Mouse (Mus musculus): ENCODE data around the gene Gm49405. TPM values are rescaled to one million over a fixed set of nuclear protein-coding genes. Genes with fewer than 3 reads are reported as not detected.
"Not testable (repeated sequence)": the region's sequence is repeated elsewhere in the genome, so short reads cannot be mapped to it uniquely, and the experiment has no call there.

Gene Gm49405
- total and polyA plus RNA-seq, 3 experiments, result 3.6 to 5.7 TPM; not detected in 1

- Histone ChIP-seq H3K27ac (ENCODE audit: control insufficient read depth, low read depth, low read length) (peak within 1 kb of the TSS; percentile 46), H3K9me3 (replicated peaks; ENCODE audit: insufficient read depth, low read length) (no peaks in the 10 kb centered on the region), H3K4me1 (ENCODE audit: control insufficient read depth in 1 of 2, insufficient read depth in 2 of 2, low read length in 2 of 2) (peaks cover 0 to 8% of the 10 kb centered on the region in 2 experiments; a peak in 2 of 4 replicates), H3K4me3 (ENCODE audit: control insufficient read depth in 1 of 2, insufficient read depth in 1 of 2, low read depth in 2 of 2, low read length in 2 of 2) (peak within 1 kb of the TSS; percentile 77 to 94), H3K9ac (ENCODE audit: control insufficient read depth, low read depth, low read length, poor library complexity, severe bottlenecking) (peak within 1 kb of the TSS; percentile 84), H3K79me2 (ENCODE audit: control insufficient read depth, insufficient read depth, low read length, poor library complexity) (peaks cover 4% of the 10 kb centered on the region), H3K27me3 (ENCODE audit: control insufficient read depth in 1 of 2, insufficient read depth in 2 of 2, low read length in 2 of 2) (no peaks in the 10 kb centered on the region), H3K36me3 (ENCODE audit: control insufficient read depth in 1 of 2, insufficient read depth in 2 of 2, low read length in 2 of 2) (peaks cover 0 to 5% of the 10 kb centered on the region in 2 experiments; a peak in 2 of 4 replicates)
- peak; percentile 93 for DNase-seq (ENCODE audit: low read depth, low spot score)
- no peak for TF ChIP-seq CHD1 (IDR thresholded peaks at IDR 0.05; ENCODE audit: low read depth, low read length)
- peak; percentile 51 for TF ChIP-seq TCF12 (IDR thresholded peaks at IDR 0.05; ENCODE audit: low read depth, low read length)
- no peak for TF ChIP-seq JUND (IDR thresholded peaks at IDR 0.05; ENCODE audit: low read depth, low read length)
- TF ChIP-seq UBTF (IDR thresholded peaks at IDR 0.05; ENCODE audit: borderline replicate concordance, insufficient read depth, low read depth, low read length), result 0 out of 2 replicates have a peak, but pooled peaks have one; percentile 47
- peak; percentile 95 for TF ChIP-seq NELFE (IDR thresholded peaks at IDR 0.05; ENCODE audit: low read depth, low read length)
- peak; percentile 86 for TF ChIP-seq MAFK (IDR thresholded peaks at IDR 0.05; ENCODE audit: borderline replicate concordance, low read depth, low read length)
- TF ChIP-seq HCFC1 (IDR thresholded peaks at IDR 0.05; ENCODE audit: low read depth, low read length), result peak; percentile 76
- TF ChIP-seq TBP (IDR thresholded peaks at IDR 0.05; ENCODE audit: low read depth, low read length), result peak; percentile 97
- no peak for TF ChIP-seq TAL1 (IDR thresholded peaks at IDR 0.05; ENCODE audit: low read length)
- TF ChIP-seq MXI1 (IDR thresholded peaks at IDR 0.05; ENCODE audit: low read depth, low read length), result peak; percentile 87
- peak; percentile 73 for TF ChIP-seq SIN3A (IDR thresholded peaks at IDR 0.05; ENCODE audit: low read length)
- TF ChIP-seq ZMIZ1 (IDR thresholded peaks at IDR 0.05; ENCODE audit: low read depth, low read length), result peak; percentile 97
- TF ChIP-seq CTCF (IDR thresholded peaks at IDR 0.05 in 2 of 3, conservative IDR thresholded peaks at IDR 0.05 in 1 of 3; ENCODE audit: control insufficient read depth in 1 of 3, insufficient read depth in 1 of 3, low read depth in 2 of 3, low read length in 3 of 3, poor library complexity in 1 of 3, severe bottlenecking in 1 of 3), result peak in 1 of 3 experiments; percentile 5; a peak in 1 of 6 replicates
- no peak for TF ChIP-seq KAT2A (conservative IDR thresholded peaks at IDR 0.05; ENCODE audit: low read depth, low read length)
- TF ChIP-seq USF1 (IDR thresholded peaks at IDR 0.05; ENCODE audit: low read depth, low read length), result 0 out of 2 replicates have a peak, but pooled peaks have one; percentile 10
- TF ChIP-seq POLR2AphosphoS2 (IDR thresholded peaks at IDR 0.05; ENCODE audit: low read length), result peak; percentile 95
- TF ChIP-seq RAD21 (IDR thresholded peaks at IDR 0.05; ENCODE audit: low read depth, low read length), result no peak
- peak; percentile 45; the same call in 1 of the 2 replicates for TF ChIP-seq ETS1 (IDR thresholded peaks at IDR 0.05; ENCODE audit: low read depth, low read length)
- peak; percentile 66; the same call in 1 of the 2 replicates for TF ChIP-seq MAX (IDR thresholded peaks at IDR 0.05; ENCODE audit: low read length)
- peak; percentile 50; the same call in 1 of the 2 replicates for TF ChIP-seq MAZ (IDR thresholded peaks at IDR 0.05; ENCODE audit: low read depth, low read length)
- TF ChIP-seq EP300 (IDR thresholded peaks at IDR 0.05; ENCODE audit: low read depth in 1 of 2, low read length in 2 of 2), result peak; percentile 9 to 23; a peak in 1 of 4 replicates
- TF ChIP-seq NRF1 (IDR thresholded peaks at IDR 0.05; ENCODE audit: insufficient read depth, low read depth, low read length, poor library complexity, severe bottlenecking), result peak; percentile 62
- peak; percentile 70 for TF ChIP-seq MYC (IDR thresholded peaks at IDR 0.05; ENCODE audit: low read depth, low read length)
- TF ChIP-seq POLR2AphosphoS5 (IDR thresholded peaks at IDR 0.05; ENCODE audit: borderline replicate concordance, low read depth, low read length), result peak; percentile 72; the same call in 1 of the 2 replicates
- TF ChIP-seq POLR2A (IDR thresholded peaks at IDR 0.05; ENCODE audit: control insufficient read depth in 1 of 2, insufficient read depth in 1 of 2, low read depth in 1 of 2, low read length in 2 of 2, poor library complexity in 1 of 2), result peak; percentile 93 to 98
- TF ChIP-seq ELF1 (IDR thresholded peaks at IDR 0.05; ENCODE audit: low read depth, low read length), result peak; percentile 76
- TF ChIP-seq SMC3 (IDR thresholded peaks at IDR 0.05; ENCODE audit: low read depth, low read length), result no peak
- TF ChIP-seq BHLHE40 (IDR thresholded peaks at IDR 0.05; ENCODE audit: borderline replicate concordance, low read depth, low read length), result peak; percentile 12; the same call in 1 of the 2 replicates
Measured at GRCm38 (mm10) chr19:4037788-4038232, 37.4 kb downstream of the Gm49405 start, which contains the start of gene Gstp1. TSS of gene Gstp1 (minus strand) at chr19:4037985.

GRCm38 (mm10) chr19:4040941-4041340 is 40.5 kb downstream of the Gm49405 start:
- not testable (repeated sequence) for H3K9ac ChIP-seq (ENCODE audit: control insufficient read depth, low read depth, low read length, poor library complexity, severe bottlenecking); DNase-seq (ENCODE audit: low read depth, low spot score); H3K4me3 ChIP-seq (ENCODE audit: control insufficient read depth in 1 of 2, insufficient read depth in 1 of 2, low read depth in 2 of 2, low read length in 2 of 2); H3K79me2 ChIP-seq (ENCODE audit: control insufficient read depth, insufficient read depth, low read length, poor library complexity); H3K36me3 ChIP-seq (ENCODE audit: control insufficient read depth in 1 of 2, insufficient read depth in 2 of 2, low read length in 2 of 2); H3K9me3 ChIP-seq (replicated peaks; ENCODE audit: insufficient read depth, low read length); H3K27me3 ChIP-seq (ENCODE audit: control insufficient read depth in 1 of 2, insufficient read depth in 2 of 2, low read length in 2 of 2); H3K4me1 ChIP-seq (ENCODE audit: control insufficient read depth in 1 of 2, insufficient read depth in 2 of 2, low read length in 2 of 2); H3K27ac ChIP-seq (ENCODE audit: control insufficient read depth, low read depth, low read length)

Data from MEL (cell line).